Mouse (Mus musculus) forebrain, embryonic 10.5 days (tissue): ENCODE measurements around the gene Tm2d1. TPM values are rescaled to one million over a fixed set of nuclear protein-coding genes. Genes with fewer than 3 reads are reported as not detected.
"Not testable (repeated sequence)": the region's sequence is repeated elsewhere in the genome, so short reads cannot be mapped to it uniquely, and the experiment has no call there.

Source experiments
- DNase-seq: peaks from one replicate; pipeline ENCODE4 v3.0.0-alpha.2; 2017; ENCODE audit warnings: low spot score; ENCODE audit errors: extremely low spot score
- H3K27ac ChIP-seq: fragments of 300-500 bp; sonication (generic); 2 replicates; pipeline ENCODE4 v1.5.1; 2016; ENCODE audit warnings: mild to moderate bottlenecking
- H3K27me3 ChIP-seq: fragments of 300-500 bp; sonication (generic); 2 replicates; pipeline ENCODE4 v1.6.1; 2016; ENCODE audit warnings: mild to moderate bottlenecking; ENCODE audit not compliant: poor library complexity, severe bottlenecking
- H3K36me3 ChIP-seq: fragments of 300-500 bp; sonication (generic); replicated peaks from 2 replicates; pipeline ENCODE4 v1.6.1; 2016; ENCODE audit warnings: mild to moderate bottlenecking, moderate library complexity
- H3K4me1 ChIP-seq: fragments of 300-500 bp; sonication (generic); 2 replicates; pipeline ENCODE4 v1.6.1; 2016
- H3K4me3 ChIP-seq: fragments of 300-500 bp; sonication (generic); 2 replicates; pipeline ENCODE4 v1.5.1; 2016; ENCODE audit warnings: mild to moderate bottlenecking, moderate library complexity
- H3K9me3 ChIP-seq: fragments of 300-500 bp; sonication (generic); 2 replicates; pipeline ENCODE4 v1.6.1; 2016; ENCODE audit warnings: mild to moderate bottlenecking, moderate library complexity
- WGBS: fragments of 180-500 bp; shearing (Covaris S2); methylation state at CpG from one replicate; pipeline ENCODE4 v1.1.7; 2016; 5-methylcytosine and 5-hydroxymethylcytosine counted together
- polyA plus RNA-seq: library from polyadenylated mRNA; unstranded; fragments of >200 nt; fragmentation: Nextera tagmentation; extraction: Ambion mirVana; gene quantifications from 2 replicates; pipeline ENCODE4 v1.2.1, GENCODE M21; 2016

Gene Tm2d1
- 64.3 and 68.2 TPM in 2 replicates for polyA plus RNA-seq

- H3K27me3 ChIP-seq, result peaks cover 6% of the 10 kb centered on the region; the same call in 1 of the 2 replicates
- DNase-seq, result peak; percentile 83
- H3K4me3 ChIP-seq, result peak within 1 kb of the TSS; percentile 97
- H3K27ac ChIP-seq, result peak within 1 kb of the TSS; percentile 97
- peaks cover 17% of the 10 kb centered on the region for H3K36me3 ChIP-seq
- peaks cover 10% of the 10 kb centered on the region for H3K4me1 ChIP-seq
- H3K9me3 ChIP-seq, result no peaks in the 10 kb centered on the region
- WGBS, result 1% methylated on average over 46 of the region's 46 CpGs
Observed at GRCm38 (mm10) chr4:98382716-98383424, at the start of gene Tm2d1. Gene Tm2d1, minus strand, starts transcription at chr4:98383306.

DNA sequence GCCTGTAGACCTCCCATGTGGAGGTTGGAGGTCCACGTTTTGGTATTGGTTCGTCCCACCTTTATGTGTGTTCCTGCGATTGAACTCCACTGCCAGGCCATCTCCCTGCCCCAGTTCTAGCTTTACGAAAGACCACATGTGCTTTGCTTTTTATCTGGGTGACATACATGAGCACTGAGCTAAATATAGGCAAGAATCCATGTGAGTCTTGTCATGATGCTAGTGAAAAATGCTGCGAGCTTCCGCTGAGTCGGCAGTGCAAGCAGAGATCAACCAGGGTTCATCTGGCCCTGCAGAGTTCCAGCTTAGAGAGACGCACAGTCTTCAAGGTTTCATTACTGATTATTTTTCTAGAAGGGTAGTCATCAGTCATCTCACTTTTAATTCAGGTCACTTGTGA lies 45.3 kb upstream of the Tm2d1 start:
- Histone ChIP-seq H3K27ac (no peak overlapping the region), H3K36me3 (no peaks in the 10 kb centered on the region), H3K4me1 (no peaks in the 10 kb centered on the region), H3K9me3 (no peaks in the 10 kb centered on the region), H3K27me3 (no peaks in the 10 kb centered on the region), H3K4me3 (no peak overlapping the region)
- DNase-seq, result no peak
- 96% methylated on average over 8 of the region's 8 CpGs for WGBS

- not testable (repeated sequence) for H3K4me3 ChIP-seq, H3K9me3 ChIP-seq, H3K27ac ChIP-seq, H3K27me3 ChIP-seq, H3K4me1 ChIP-seq, DNase-seq
- 94% methylated on average over 8 of the region's 8 CpGs for WGBS
- peaks cover 17% of the 10 kb centered on the region for H3K36me3 ChIP-seq
Observed at GRCm38 (mm10) chr4:98415150-98415549, 32.0 kb upstream of the Tm2d1 start.

DNA sequence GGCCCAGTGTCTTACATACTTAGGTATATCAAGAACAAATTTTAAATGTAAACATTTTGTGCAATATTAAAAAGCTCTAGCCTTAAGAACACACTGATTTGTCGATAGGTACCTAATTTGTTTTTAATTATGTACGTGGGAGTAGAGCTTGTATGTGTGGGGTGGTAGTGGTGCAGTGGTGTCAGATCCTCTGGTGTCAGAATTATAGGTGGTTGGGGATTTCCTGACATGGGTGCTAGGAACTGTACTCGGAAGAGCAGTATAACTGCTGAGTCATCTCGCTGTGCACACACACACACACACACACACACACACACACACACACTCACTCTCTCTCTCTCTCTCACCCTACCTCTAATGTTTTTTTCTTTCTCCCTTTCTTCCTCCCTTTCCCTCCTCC lies 25.3 kb upstream of the Tm2d1 start:
- WGBS, result 99% methylated on average over 4 of the region's 4 CpGs

GRCm38 (mm10) chr4:98404412-98404811 lies 21.3 kb upstream of the Tm2d1 start:
- H3K27ac ChIP-seq, result no peak overlapping the region
- no peak for DNase-seq
- H3K27me3 ChIP-seq, result no peaks in the 10 kb centered on the region
- H3K4me1 ChIP-seq, result peaks cover 3% of the 10 kb centered on the region
- H3K9me3 ChIP-seq, result no peaks in the 10 kb centered on the region
- H3K4me3 ChIP-seq, result no peak overlapping the region
- H3K36me3 ChIP-seq, result no peaks in the 10 kb centered on the region
- 88% methylated on average over 6 of the region's 6 CpGs for WGBS

More for the DNA sequence above, 25.3 kb upstream of the Tm2d1 start:
- peaks cover 12% of the 10 kb centered on the region for H3K36me3 ChIP-seq
- no peaks in the 10 kb centered on the region for H3K4me1 ChIP-seq
- H3K9me3 ChIP-seq, result no peaks in the 10 kb centered on the region
- DNase-seq, result no peak
- H3K27ac ChIP-seq, result no peak overlapping the region
- no peaks in the 10 kb centered on the region for H3K27me3 ChIP-seq
- no peak overlapping the region for H3K4me3 ChIP-seq

GRCm38 (mm10) chr4:98403492-98403891 lies 20.4 kb upstream of the Tm2d1 start:
- no peak overlapping the region for H3K4me3 ChIP-seq
- no peaks in the 10 kb centered on the region for H3K9me3 ChIP-seq
- H3K36me3 ChIP-seq, result no peaks in the 10 kb centered on the region
- no peak overlapping the region for H3K27ac ChIP-seq
- 89% methylated on average over 4 of the region's 4 CpGs for WGBS
- DNase-seq, result no peak
- H3K27me3 ChIP-seq, result no peaks in the 10 kb centered on the region
- peaks cover 3% of the 10 kb centered on the region for H3K4me1 ChIP-seq

- DNase-seq, result no peak
- Histone ChIP-seq H3K4me3 (no peak overlapping the region), H3K9me3 (no peaks in the 10 kb centered on the region), H3K4me1 (peaks cover 3% of the 10 kb centered on the region), H3K36me3 (no peaks in the 10 kb centered on the region), H3K27ac (no peak overlapping the region), H3K27me3 (peaks cover 5% of the 10 kb centered on the region)
- WGBS, result 86% methylated on average over 2 of the region's 2 CpGs
Observed at GRCm38 (mm10) chr4:98401584-98401962, 18.5 kb upstream of the Tm2d1 start.

DNA sequence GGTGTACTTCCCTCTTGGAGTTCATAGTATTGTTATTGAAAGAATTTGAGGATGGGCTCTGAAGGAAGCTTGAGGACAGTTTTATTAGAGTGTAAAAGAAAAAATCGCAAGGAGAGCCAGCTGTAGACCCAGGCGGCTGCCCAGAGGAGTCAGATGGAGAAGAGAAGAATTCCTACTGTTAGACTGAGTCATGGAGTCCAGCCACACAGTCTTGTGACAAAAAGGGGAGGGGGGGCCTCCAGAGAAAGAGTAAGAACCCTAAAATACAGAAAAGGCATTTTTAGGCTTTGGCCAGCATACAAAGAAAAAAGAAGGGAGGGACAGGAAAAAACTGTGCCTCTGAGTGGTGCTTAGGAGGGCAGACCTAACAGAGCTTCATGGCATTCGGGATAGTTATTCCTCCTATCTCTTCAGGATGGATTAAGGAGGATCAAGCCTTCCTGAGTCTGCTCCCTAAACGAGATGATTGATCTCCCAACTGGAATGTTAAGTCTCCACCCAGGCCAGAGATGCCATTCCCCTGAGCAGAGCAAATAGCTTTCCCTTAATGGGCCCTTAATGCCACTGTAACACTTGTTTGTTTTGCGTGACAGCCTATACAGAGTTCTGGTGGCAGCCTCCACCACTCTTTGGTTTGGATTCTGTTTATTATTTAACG lies 17.9 kb upstream of the Tm2d1 start:
- no peak overlapping the region for H3K4me3 ChIP-seq
- no peaks in the 10 kb centered on the region for H3K36me3 ChIP-seq
- DNase-seq, result no peak
- no peaks in the 10 kb centered on the region for H3K9me3 ChIP-seq
- peaks cover 9% of the 10 kb centered on the region for H3K27me3 ChIP-seq
- H3K4me1 ChIP-seq, result peaks cover 7% of the 10 kb centered on the region
- no peak overlapping the region for H3K27ac ChIP-seq
- 34% methylated on average over 6 of the region's 6 CpGs for WGBS

DNA sequence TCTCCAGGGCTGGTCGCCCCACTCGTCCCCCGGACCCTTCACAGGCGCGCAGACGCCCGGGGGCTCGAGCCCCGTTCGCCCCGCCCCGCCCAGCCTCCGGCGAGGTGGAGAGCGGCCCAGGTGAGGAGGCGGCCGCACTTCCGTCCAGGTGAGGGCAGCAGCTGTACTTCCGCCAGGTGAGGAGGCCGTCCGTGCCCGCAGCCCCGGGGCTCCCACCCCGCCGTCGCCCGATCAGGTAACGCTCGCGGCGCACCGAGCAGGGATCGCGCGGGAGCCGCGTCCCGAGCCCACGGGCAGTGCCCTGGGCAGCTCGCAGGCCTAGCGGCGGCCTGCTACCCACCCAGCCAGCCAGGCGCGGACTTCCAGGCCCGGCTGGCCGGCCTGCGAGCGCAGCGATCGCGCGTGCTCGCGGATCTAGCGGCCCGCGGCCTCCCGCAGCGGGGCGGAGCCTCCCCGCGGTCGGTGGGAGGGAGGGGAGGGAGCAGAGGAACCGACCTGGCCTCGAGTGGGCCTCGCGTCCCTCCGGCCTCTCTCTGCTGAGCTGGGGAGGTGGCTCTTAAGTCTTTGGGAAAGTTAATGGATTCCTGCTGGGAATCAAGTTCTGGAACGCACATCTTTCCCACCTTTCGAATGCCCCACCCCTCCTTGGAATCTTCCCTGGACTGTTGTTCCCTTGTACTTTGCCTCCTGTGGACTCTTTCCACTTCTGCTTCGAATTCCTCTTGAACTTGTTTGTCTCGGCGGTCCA lies 12.8 kb upstream of the Tm2d1 start, which contains the start of gene Patj:
Patj (plus strand) TSS at position 96 of the 748 bp plus-strand sequence.
- Histone ChIP-seq H3K4me3 (peak within 1 kb of the TSS; percentile 88), H3K9me3 (no peaks in the 10 kb centered on the region), H3K27ac (peak within 1 kb of the TSS; percentile 94), H3K4me1 (peaks cover 15% of the 10 kb centered on the region), H3K27me3 (peaks cover 9% of the 10 kb centered on the region), H3K36me3 (no peaks in the 10 kb centered on the region)
- 1% methylated on average over 70 of the region's 73 CpGs for WGBS
- peak; percentile 39 for DNase-seq

DNA sequence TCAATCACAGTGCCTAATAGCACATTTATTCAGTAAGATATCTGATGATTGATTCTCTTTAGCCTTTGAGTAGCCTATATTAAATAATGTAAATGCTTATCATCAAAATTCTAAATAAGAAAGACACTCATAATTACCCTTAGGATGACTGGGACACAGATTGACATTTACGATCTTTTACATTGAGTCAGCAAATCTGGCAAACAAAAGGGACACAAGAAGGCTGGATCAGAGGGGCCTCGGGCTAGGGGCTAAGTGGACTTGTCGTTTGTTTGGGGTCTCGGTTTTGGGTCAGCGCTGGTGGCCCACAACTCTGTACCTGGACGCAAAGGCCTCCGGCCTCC lies 12.2 kb upstream of the Tm2d1 start:
- peaks cover 15% of the 10 kb centered on the region for H3K4me1 ChIP-seq
- no peak for DNase-seq
- no peaks in the 10 kb centered on the region for H3K9me3 ChIP-seq
- H3K27me3 ChIP-seq, result peaks cover 9% of the 10 kb centered on the region
- H3K27ac ChIP-seq, result peak overlapping the region; percentile 94
- no peaks in the 10 kb centered on the region for H3K36me3 ChIP-seq
- H3K4me3 ChIP-seq, result peak overlapping the region; percentile 88
- 4% methylated on average over 7 of the region's 7 CpGs for WGBS

- peaks cover 6% of the 10 kb centered on the region; the same call in 1 of the 2 replicates for H3K27me3 ChIP-seq
- H3K9me3 ChIP-seq, result no peaks in the 10 kb centered on the region
- WGBS, result 71% methylated on average over 5 of the region's 5 CpGs
- H3K4me1 ChIP-seq, result peaks cover 10% of the 10 kb centered on the region
- no peak for DNase-seq
- no peaks in the 10 kb centered on the region for H3K36me3 ChIP-seq
- no peak overlapping the region for H3K4me3 ChIP-seq
- no peak overlapping the region for H3K27ac ChIP-seq
Observed at GRCm38 (mm10) chr4:98385036-98385435, 1.9 kb upstream of the Tm2d1 start.

DNA sequence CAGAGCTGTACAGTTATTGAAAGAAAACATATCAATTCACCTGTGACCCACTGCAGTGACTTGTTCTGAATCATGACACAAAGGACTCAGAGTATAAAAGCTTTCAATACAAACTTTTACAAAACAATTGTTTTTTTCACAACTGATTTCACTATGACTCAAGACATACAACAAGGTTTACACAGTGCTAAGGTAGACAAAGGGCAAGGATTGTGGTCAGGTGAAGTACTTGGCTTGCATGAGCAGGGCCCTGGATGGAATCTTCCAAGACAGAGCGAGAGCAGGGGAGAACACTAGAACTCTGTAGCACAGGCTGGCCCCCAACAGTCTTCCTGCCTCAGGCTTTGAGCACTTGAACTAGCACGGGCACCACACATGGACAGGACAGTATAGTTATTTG lies 6.2 kb downstream of the Tm2d1 start:
- WGBS, result 92% methylated on average over 2 of the region's 2 CpGs
- peaks cover 5% of the 10 kb centered on the region for H3K4me1 ChIP-seq
- DNase-seq, result no peak
- no peak overlapping the region for H3K27ac ChIP-seq
- H3K4me3 ChIP-seq, result no peak overlapping the region
- no peaks in the 10 kb centered on the region for H3K27me3 ChIP-seq
- H3K36me3 ChIP-seq, result peaks cover 29% of the 10 kb centered on the region
- H3K9me3 ChIP-seq, result no peaks in the 10 kb centered on the region

DNA sequence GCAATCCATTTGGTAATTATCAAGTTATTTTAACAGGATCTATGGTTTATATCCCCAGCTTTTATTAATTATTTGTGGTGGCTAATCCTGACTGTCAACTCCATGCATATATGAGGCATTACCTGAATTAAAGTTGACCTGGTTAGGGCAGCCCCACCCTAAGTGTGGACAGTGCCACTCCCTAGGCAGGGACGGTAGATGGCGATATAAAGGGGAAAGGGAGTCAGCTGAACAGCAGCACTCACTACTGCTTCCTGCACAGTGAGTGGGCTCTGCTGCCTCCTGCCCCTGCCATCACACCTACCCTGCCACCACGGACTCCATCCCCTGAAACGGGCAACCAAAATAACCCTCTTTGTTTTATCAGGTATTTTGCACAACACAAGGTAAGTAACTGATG lies 7.7 kb downstream of the Tm2d1 start:
- WGBS, result 62% methylated on average over 4 of the region's 4 CpGs

More for the DNA sequence above, 7.7 kb downstream of the Tm2d1 start:
- Histone ChIP-seq H3K9me3 (no peaks in the 10 kb centered on the region), H3K4me1 (no peaks in the 10 kb centered on the region), H3K4me3 (no peak overlapping the region), H3K27ac (no peak overlapping the region), H3K36me3 (peaks cover 34% of the 10 kb centered on the region), H3K27me3 (no peaks in the 10 kb centered on the region)
- no peak for DNase-seq
